Mouse (Mus musculus): ENCODE results near the gene Gjd3. TPM values are rescaled to one million over a fixed set of nuclear protein-coding genes. Genes with fewer than 3 reads are reported as not detected.
A peak's percentile ranks its signal among the peaks of the same experiment; 100 is the strongest.

Gjd3 gene
- total and polyA plus RNA-seq, 3 experiments = not detected

DNA sequence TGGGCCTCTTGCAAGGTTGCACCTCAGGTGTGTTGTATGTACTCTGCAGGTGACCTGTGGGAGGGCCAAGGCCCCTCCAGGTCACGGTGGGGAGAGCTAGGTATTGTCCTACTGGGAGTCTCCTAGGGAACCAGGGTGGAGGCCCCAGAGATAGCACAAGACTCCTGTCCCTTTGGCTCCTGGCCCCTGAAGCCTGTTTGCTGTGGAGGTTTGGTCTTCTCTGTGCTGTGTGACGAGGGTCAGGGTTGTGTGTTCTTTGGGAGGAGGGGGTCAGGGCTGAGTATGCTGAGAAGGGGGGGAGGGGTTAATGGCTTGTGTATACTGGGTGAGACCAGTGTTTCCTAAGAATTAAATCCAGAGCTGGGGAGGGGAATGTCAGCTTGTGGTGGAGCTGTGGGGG, 29.5 kb downstream of the Gjd3 start:
- Histone ChIP-seq H3K9me3 (replicated peaks; ENCODE audit: insufficient read depth, low read length) (no peaks in the 10 kb centered on the region), H3K4me3 (ENCODE audit: control insufficient read depth in 1 of 2, insufficient read depth in 1 of 2, low read depth in 2 of 2, low read length in 2 of 2) (no peak overlapping the region), H3K36me3 (ENCODE audit: control insufficient read depth in 1 of 2, insufficient read depth in 2 of 2, low read length in 2 of 2) (peaks cover 0 to 42% of the 10 kb centered on the region in 2 experiments; a peak in 2 of 4 replicates), H3K4me1 (ENCODE audit: control insufficient read depth in 1 of 2, insufficient read depth in 2 of 2, low read length in 2 of 2) (peaks cover 26 to 43% of the 10 kb centered on the region in 2 experiments), H3K9ac (ENCODE audit: control insufficient read depth, low read depth, low read length, poor library complexity, severe bottlenecking) (no peak overlapping the region), H3K27ac (ENCODE audit: control insufficient read depth, low read depth, low read length) (no peak overlapping the region), H3K79me2 (ENCODE audit: control insufficient read depth, insufficient read depth, low read length, poor library complexity) (0 out of 2 replicates have a peak, but pooled peaks cover 2% of the 10 kb centered on the region), H3K27me3 (ENCODE audit: control insufficient read depth in 1 of 2, insufficient read depth in 2 of 2, low read length in 2 of 2) (no peaks in the 10 kb centered on the region)
- no peak for DNase-seq (ENCODE audit: low read depth, low spot score)
- TF ChIP-seq POLR2AphosphoS2 (IDR thresholded peaks at IDR 0.05; ENCODE audit: low read length) (no peak), ELF1 (IDR thresholded peaks at IDR 0.05; ENCODE audit: low read depth, low read length) (no peak), ZMIZ1 (IDR thresholded peaks at IDR 0.05; ENCODE audit: low read depth, low read length) (no peak), GABPA (IDR thresholded peaks at IDR 0.05; ENCODE audit: low read depth, low read length) (no peak), GATA1 (IDR thresholded peaks at IDR 0.05; ENCODE audit: low read depth, low read length) (no peak)

- Histone ChIP-seq H3K9ac (ENCODE audit: control insufficient read depth, low read depth, low read length, poor library complexity, severe bottlenecking) (no peak overlapping the region), H3K9me3 (replicated peaks; ENCODE audit: insufficient read depth, low read length) (no peaks in the 10 kb centered on the region), H3K4me1 (ENCODE audit: control insufficient read depth in 1 of 2, insufficient read depth in 2 of 2, low read length in 2 of 2) (peaks cover 26 to 48% of the 10 kb centered on the region in 2 experiments), H3K4me3 (ENCODE audit: control insufficient read depth in 1 of 2, insufficient read depth in 1 of 2, low read depth in 2 of 2, low read length in 2 of 2) (no peak overlapping the region), H3K79me2 (ENCODE audit: control insufficient read depth, insufficient read depth, low read length, poor library complexity) (0 out of 2 replicates have a peak, but pooled peaks cover 2% of the 10 kb centered on the region), H3K36me3 (ENCODE audit: control insufficient read depth in 1 of 2, insufficient read depth in 2 of 2, low read length in 2 of 2) (peaks cover 0 to 44% of the 10 kb centered on the region in 2 experiments; a peak in 2 of 4 replicates), H3K27ac (ENCODE audit: control insufficient read depth, low read depth, low read length) (no peak overlapping the region), H3K27me3 (ENCODE audit: control insufficient read depth in 1 of 2, insufficient read depth in 2 of 2, low read length in 2 of 2) (no peaks in the 10 kb centered on the region)
- peak; percentile 50 for DNase-seq (ENCODE audit: low read depth, low spot score)
- 0 out of 4 replicates have a peak, but pooled peaks of 1 of the 2 experiments have one; percentile 38 for TF ChIP-seq EP300 (IDR thresholded peaks at IDR 0.05; ENCODE audit: low read depth in 1 of 2, low read length in 2 of 2)
- no peak; the same call in 1 of the 2 replicates for TF ChIP-seq ZNF384 (IDR thresholded peaks at IDR 0.05; ENCODE audit: low read depth, low read length)
Observed at GRCm38 (mm10) chr11:98952736-98953135, 30.1 kb downstream of the Gjd3 start.

DNA sequence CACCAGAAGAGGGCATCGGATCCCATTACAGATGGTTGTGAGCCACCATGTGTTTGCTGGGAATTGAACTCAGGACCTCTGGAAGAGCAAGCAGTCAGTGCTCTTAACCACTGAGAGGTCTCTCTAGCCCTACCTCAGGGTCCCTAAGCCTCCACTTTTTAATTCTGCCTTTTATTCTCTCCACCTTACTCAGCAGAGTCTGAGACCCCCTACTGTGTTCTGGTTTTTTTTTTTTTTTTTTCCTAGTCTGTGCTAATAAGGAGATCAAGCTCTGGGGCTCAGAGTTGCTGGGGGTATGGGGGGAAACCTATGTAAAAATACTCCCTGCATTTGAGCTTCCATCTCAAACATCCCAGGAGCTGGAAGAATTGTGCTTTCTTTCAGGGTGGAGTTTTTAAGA, 30.7 kb downstream of the Gjd3 start:
- DNase-seq (ENCODE audit: low read depth, low spot score) = no peak
- Histone ChIP-seq H3K9me3 (replicated peaks; ENCODE audit: insufficient read depth, low read length) (no peaks in the 10 kb centered on the region), H3K79me2 (ENCODE audit: control insufficient read depth, insufficient read depth, low read length, poor library complexity) (0 out of 2 replicates have a peak, but pooled peaks cover 2% of the 10 kb centered on the region), H3K27me3 (ENCODE audit: control insufficient read depth in 1 of 2, insufficient read depth in 2 of 2, low read length in 2 of 2) (no peaks in the 10 kb centered on the region), H3K9ac (ENCODE audit: control insufficient read depth, low read depth, low read length, poor library complexity, severe bottlenecking) (no peak overlapping the region), H3K4me1 (ENCODE audit: control insufficient read depth in 1 of 2, insufficient read depth in 2 of 2, low read length in 2 of 2) (peaks cover 28 to 53% of the 10 kb centered on the region in 2 experiments), H3K4me3 (ENCODE audit: control insufficient read depth in 1 of 2, insufficient read depth in 1 of 2, low read depth in 2 of 2, low read length in 2 of 2) (no peak overlapping the region), H3K36me3 (ENCODE audit: control insufficient read depth in 1 of 2, insufficient read depth in 2 of 2, low read length in 2 of 2) (peaks cover 0 to 48% of the 10 kb centered on the region in 2 experiments; a peak in 2 of 4 replicates), H3K27ac (ENCODE audit: control insufficient read depth, low read depth, low read length) (no peak overlapping the region)
- TF ChIP-seq SMC3 (IDR thresholded peaks at IDR 0.05; ENCODE audit: low read depth, low read length) = no peak
- peak; percentile 68 for TF ChIP-seq ZNF384 (IDR thresholded peaks at IDR 0.05; ENCODE audit: low read depth, low read length)
- TF ChIP-seq UBTF (IDR thresholded peaks at IDR 0.05; ENCODE audit: borderline replicate concordance, insufficient read depth, low read depth, low read length) = no peak
- no peak for TF ChIP-seq GATA1 (IDR thresholded peaks at IDR 0.05; ENCODE audit: low read depth, low read length)
- TF ChIP-seq EP300 (IDR thresholded peaks at IDR 0.05; ENCODE audit: low read depth in 1 of 2, low read length in 2 of 2) = no peak

Measured in MEL (cell line).